Mouse (Mus musculus) duodenum, adult 2 months (tissue): Measurements from ENCODE around the gene Calca. TPM values are rescaled to one million over a fixed set of nuclear protein-coding genes. Genes with fewer than 3 reads are reported as not detected.

Experiments used
- polyA plus RNA-seq: library from polyadenylated mRNA; depleted of rRNA; stranded (reverse); fragments of >200 nt; gene quantifications from 2 replicates; pipeline ENCODE4 v1.2.3, GENCODE M21; 2012; ENCODE audit warnings: low replicate concordance; rRNA removed

The Calca gene
- 0.40 TPM in 1 of 2 replicates, not detected in the other for polyA plus RNA-seq

GRCm38 (mm10) chr7:114636102-114636501 lies at the start of gene Calca:
Calca (minus strand) TSS chr7:114636357.

Other genes with a start within 250 kb of the Calca start
- 1.5 and 1.9 TPM in 2 replicates for gene Pde3b, start 221.1 kb downstream of the Calca start, polyA plus RNA-seq
- gene Cyp2r1, start 73.4 kb downstream of the Calca start, polyA plus RNA-seq = 1.7 and 10.4 TPM in 2 replicates
- 0.72 and 0.78 TPM in 2 replicates for gene Calcb, start 82.3 kb upstream of the Calca start, polyA plus RNA-seq
- 1.5 and 4.0 TPM in 2 replicates for gene Insc, start 107.3 kb upstream of the Calca start, polyA plus RNA-seq